Mouse (Mus musculus): ENCODE data around the gene Smo.
A peak's percentile ranks its signal among the peaks of the same experiment; 100 is the strongest.
"Not testable (repeated sequence)": the region's sequence is repeated elsewhere in the genome, so short reads cannot be mapped to it uniquely, and the experiment has no call there.

Smo gene

DNA sequence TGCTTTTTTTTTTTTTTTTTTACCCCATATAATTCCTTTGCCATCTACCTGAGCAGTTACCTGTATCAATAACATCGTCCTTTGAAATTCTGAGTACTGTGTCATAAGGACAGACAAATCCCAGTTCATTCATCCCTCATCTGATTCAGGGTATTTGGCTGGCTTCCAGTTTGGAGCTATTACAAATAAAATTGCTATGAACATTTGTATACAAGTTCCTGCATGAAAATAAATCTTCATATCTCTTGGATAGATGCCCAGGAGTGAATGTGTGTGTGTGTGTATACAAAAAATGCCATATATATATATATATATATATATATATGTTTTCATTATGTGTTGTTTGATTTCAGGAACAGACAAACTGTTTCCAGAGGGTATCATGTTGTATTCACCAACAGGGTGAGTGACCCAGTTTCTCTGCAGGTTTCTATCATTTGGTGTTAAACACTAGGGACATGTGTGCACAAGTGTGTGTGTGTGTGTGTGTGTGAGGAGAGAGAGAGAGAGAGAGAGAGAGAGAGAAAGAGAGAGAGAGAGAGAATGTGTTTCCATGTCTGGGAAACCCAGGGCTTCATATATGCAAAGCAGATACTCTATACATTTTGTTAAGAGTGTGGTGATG, 8.6 kb upstream of the Smo start:
- DNase-seq (ENCODE audit: low read depth, low spot score), result no peak

DNA sequence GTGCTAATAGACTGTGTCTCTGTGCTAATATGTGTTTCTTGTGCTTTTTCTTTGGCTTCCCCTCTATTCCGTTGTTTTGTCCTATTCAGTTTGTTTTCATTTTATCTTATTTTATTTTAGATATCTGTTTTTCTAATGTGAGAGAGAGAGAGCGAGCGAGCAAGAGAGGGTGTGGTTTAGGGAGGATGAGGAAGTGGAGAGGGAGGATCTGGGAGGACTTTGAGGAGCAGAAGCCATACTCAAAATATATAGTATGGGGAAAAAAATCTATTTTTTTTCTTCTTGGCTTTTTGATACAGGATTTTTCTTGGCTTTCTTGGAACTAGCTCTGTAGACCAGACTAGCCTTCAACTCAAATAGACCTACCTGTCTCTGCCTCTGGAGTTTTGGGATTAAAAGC, 7.3 kb upstream of the Smo start:
- DNase-seq (ENCODE audit: low read depth, low spot score), result no peak

DNA sequence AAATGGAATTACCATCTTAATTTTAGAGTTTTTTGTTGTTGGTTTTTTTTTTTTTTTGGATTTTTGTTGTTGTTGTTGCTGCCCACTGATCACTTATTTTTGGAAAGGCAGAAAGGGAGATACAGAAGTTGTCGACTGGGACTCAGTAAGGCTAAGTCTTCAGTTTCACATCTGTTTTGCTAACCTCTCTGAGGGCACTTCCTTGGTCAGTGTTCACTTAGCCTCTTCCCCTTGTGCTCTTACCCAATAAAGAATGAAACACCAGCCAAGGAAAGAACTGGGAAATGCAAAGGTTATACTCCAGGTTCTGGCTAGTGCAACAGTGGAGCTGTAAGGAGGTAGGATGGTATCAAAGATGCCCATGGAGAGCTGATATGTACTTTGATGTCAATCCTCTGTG, 5.8 kb upstream of the Smo start:
- DNase-seq (ENCODE audit: low read depth, low spot score), result no peak

- DNase-seq (ENCODE audit: low read depth, low spot score), result no peak
Measured at GRCm38 (mm10) chr6:29735689-29736451, 567 bp downstream of the Smo start.

DNA sequence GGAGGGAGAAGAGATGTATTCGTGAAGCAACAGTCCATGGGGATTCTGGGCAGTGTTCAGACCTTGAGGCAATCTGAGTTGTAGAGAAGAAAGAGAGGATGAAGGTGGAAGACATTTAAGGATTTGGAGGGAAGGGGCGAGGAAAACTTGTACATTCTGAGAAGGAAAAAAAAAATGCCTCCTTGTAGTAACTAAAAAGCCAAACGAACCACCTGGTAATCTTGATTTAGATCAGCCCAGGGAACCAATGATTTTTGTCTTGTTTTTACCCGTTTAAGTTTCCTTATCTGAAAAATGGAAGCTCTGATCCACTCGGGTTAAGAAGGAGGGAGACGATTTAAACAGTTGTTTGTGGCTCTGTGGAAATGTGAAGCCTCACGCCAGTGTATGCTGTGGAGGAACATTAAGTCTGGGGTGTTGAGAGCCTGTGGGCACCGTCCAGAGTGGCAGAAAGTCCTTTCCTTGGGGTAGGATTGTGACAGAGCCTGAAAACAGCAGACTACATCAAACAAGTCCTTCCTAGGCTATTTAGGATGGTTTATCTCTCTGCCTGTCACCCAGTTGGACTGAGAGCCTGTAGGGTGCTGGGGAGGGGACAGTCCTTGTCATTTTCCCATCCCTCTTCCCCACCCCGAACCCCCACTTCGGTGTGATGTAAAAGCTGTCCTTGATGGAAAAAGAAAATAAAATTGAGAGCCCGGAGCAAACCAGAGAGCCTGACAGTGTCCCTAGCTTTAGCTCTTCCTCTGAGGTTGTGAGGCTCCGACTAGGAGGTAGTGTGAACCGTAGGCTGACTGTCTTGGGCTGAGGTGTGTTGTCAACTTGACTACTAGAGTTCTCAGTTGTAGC, 1.5 kb downstream of the Smo start:
- DNase-seq (ENCODE audit: low read depth, low spot score), result no peak

- peak; percentile 82 for DNase-seq (ENCODE audit: low read depth, low spot score)
Measured at GRCm38 (mm10) chr6:29751466-29752152, 16.3 kb downstream of the Smo start.

DNA sequence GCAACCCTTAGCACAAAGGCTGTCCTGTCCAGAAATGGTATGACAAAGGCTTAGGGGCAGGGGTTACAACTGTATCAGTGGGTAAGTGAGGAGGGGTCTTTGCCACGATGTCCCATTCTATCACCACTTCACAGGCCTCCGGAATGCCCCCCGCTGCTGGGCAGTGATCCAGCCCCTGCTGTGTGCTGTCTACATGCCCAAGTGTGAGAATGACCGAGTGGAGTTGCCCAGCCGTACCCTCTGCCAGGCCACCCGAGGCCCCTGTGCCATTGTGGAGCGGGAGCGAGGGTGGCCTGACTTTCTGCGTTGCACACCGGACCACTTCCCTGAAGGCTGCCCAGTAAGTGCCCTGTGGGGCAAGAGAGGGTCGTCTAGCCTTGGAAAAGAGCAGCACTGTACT, 18.0 kb downstream of the Smo start:
- DNase-seq (ENCODE audit: low read depth, low spot score), result no peak

DNA sequence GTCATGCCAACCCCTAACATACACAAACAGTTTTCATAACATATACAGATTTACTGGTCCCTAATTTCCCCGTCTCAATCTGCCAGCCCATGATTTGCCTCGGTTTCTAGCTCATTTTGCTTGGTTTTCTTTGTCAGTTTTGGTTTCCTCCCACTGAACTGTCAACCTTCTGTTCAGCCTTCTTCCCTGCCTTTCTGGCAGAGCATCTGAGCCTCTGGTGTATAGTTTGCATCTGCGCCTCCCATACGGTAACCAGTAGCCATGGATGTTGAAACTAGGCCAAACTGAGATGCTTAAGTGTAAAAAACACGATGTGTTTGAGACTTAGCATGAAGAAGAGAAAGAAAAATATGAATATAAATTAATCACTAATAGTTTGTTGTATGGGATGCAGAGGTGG, 20.7 kb downstream of the Smo start:
- DNase-seq (ENCODE audit: low read depth, low spot score), result peak; percentile 70

- DNase-seq (ENCODE audit: low read depth, low spot score), result no peak
Measured at GRCm38 (mm10) chr6:29756476-29756875, 21.2 kb downstream of the Smo start.

- DNase-seq (ENCODE audit: low read depth, low spot score), result peak; percentile 55
Measured at GRCm38 (mm10) chr6:29758417-29758816, 23.1 kb downstream of the Smo start.

- no peak for DNase-seq (ENCODE audit: low read depth, low spot score)
Measured at GRCm38 (mm10) chr6:29759012-29759679, 23.8 kb downstream of the Smo start.

- DNase-seq (ENCODE audit: low read depth, low spot score), result not testable (repeated sequence)
Measured at GRCm38 (mm10) chr6:29760397-29760796, 25.1 kb downstream of the Smo start.

- DNase-seq (ENCODE audit: low read depth, low spot score), result no peak
Measured at GRCm38 (mm10) chr6:29761282-29761681, 26.0 kb downstream of the Smo start.

DNA sequence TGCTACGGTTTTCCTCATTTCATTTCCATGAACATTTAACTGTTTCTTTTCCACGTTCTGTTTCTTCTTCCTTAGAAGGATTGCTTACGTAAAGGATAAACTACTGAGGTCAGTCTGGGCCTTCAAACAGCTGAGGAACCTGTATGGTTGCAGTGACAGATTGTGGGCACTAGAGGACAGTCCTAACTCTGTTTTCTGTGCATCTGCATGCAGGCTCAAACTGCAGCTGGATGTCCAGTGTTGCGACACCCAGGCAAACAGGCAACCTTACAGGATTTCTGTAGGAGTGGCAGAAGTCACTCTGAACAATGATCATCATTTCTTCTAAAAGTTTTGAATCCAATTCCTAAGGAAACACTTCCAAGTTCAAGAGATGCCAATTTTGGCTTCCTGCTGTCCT, 27.2 kb downstream of the Smo start:
- no peak for DNase-seq (ENCODE audit: low read depth, low spot score)

GRCm38 (mm10) chr6:29766874-29767273, 31.6 kb downstream of the Smo start:
- no peak for DNase-seq (ENCODE audit: low read depth, low spot score)

- peak; percentile 95 for DNase-seq (ENCODE audit: low read depth, low spot score)
Measured at GRCm38 (mm10) chr6:29767813-29768660, 32.7 kb downstream of the Smo start, which contains the start of gene Ahcyl2. TSS of gene Ahcyl2 (plus strand) at chr6:29768011.

DNA sequence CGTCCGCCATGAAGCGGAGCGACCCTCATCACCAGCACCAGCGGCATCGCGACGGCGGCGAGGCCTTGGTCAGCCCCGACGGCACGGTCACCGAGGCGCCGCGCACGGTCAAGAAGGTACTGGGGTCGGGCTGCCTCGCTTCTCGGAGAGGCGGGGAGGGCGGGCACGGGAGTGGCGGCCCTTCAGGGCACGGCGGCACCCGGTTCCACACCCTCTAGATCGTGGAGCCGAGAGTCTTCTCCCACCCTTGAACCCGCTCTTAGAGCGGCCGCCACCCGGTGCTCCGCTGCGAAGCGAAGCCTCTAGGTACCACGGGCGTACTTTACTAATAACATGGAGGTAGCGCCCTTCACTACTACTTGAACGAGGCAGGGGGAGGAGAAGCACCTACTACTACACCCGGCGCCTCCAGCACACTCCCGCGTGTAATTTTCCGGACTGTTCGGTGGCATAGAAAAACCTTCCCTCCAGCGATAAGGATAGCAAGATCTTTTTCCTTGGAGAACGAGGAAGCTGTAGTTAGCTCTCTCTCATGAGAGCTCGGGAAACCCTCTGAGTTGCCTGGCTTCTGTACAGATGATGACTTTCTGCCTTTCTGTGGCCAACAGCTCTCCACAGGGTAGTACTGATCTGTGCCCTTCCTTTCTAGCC, 33.6 kb downstream of the Smo start:
- no peak for DNase-seq (ENCODE audit: low read depth, low spot score)

DNA sequence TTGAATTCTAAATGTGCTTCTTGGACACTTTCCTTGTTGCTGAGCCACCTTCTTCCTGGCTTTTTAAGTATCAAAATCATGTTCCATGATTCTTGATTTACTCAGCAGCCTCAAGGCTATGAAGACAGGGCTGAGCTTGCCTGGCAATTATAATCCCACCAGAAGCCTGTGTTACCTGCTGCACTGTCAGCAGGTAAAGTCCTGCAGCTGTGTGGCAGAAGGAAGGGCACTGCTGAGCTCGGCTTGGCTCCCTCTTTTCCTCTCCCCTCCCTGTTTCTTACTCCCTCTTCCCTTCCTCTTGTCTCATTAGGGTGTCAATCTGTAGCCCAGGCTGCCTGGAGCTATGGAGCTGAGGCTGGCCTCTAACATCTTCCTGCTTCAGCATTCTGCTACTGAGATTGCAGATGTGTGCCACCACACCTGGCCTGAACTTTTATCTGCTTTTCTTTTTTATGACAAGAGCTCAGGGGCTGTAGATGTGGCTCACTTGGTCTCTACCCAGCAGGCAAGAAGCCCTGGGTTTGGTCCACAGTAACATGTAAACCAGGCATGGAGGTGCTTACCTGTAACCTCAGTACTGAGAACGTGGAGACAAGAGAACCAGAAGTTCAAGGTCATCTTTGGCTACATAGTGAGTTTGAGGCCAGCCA, 35.5 kb downstream of the Smo start:
- DNase-seq (ENCODE audit: low read depth, low spot score), result no peak

DNA sequence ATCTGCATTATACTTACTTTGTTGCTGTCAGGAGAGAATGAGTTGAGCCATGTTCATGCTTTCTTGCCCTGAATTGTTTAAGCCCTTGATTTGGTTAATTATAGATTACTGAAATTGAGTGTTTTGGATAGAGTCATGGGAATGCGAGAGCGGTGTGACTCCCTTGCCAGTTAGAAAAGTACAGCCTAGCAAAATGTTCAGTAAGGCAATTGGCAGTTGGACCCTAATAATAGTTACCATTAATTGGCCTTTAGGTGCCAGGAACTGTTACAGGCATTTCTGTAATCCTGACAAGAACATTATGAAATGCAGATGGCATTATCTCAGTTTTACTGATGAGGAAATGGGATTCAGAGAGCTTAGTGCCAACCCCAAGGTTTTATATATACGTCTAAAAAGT, 36.9 kb downstream of the Smo start:
- no peak for DNase-seq (ENCODE audit: low read depth, low spot score)

Data from telencephalon, adult 2 months (tissue).